Mouse (Mus musculus) induced T-regulatory cell, adult 2 months (primary cell): ENCODE measurements around the gene Camsap2.

ENCODE experiments used
- DNase-seq: peaks from one replicate; pipeline ENCODE4 v3.0.0-alpha.2; 2012; ENCODE audit warnings: low read depth

Camsap2 gene

DNA sequence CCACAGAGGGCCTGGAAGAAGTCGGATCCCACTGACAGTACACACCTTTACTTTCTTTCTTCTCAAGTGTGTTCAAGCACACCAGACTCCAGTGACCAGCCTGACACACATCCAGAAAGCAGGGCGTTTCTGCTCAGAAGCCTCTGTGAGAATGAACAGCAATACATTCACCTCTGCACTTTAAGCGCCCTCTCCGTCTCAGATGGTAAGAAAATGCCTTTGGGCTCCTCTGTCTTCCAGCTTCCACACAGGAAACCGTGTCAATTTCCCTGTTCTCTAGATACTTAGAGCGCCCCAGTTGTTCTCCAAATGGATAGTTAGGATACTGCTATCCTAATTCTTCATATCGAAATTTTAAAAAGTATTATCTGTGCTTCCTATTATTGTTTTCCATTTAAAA, 2.2 kb downstream of the Camsap2 start:
- no peak for DNase-seq

GRCm38 (mm10) chr1:136340541-136340940, 5.4 kb downstream of the Camsap2 start:
- peak; percentile 30 for DNase-seq

GRCm38 (mm10) chr1:136334743-136335142, 11.2 kb downstream of the Camsap2 start:
- no peak for DNase-seq

DNA sequence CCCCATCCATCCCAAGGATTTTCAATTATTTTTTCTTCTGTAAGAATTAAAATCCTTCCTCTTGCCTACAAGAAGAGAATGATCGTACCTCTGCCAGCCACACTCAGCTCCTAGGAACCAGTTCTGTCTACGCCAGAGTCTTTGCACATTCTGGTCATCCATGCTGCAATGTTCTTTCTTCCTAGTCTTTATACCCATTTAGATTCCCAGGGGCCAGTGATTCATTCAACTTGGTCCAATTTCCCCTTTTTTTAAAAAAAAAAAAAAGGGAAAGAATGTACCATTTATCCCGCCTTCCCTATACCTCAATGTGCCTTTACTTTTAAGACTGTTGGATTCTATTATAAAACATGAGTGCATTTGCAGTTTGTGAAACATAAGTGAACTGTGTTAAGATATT, 12.4 kb downstream of the Camsap2 start:
- DNase-seq: no peak

DNA sequence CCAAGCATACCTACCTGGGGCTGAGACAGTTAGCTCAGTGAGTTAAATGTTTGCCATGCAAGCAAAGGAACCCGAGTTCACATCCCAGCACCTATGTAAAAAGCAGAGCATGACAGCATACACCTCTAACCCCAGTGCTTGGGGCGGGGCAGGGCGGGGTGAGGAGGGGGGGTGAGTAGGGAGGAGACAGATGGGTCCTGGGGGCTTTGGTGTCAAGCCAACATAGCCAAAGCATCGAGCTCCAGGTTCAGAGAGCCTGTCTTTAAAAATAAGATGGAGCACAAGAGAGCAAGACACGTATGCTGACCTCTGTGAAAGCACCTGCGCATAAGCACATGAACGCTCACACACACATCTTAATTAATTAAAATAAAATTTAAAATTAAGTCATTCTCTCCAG, 12.8 kb downstream of the Camsap2 start:
- no peak for DNase-seq

- no peak for DNase-seq
Measured at GRCm38 (mm10) chr1:136331836-136332235, 14.1 kb downstream of the Camsap2 start.

DNA sequence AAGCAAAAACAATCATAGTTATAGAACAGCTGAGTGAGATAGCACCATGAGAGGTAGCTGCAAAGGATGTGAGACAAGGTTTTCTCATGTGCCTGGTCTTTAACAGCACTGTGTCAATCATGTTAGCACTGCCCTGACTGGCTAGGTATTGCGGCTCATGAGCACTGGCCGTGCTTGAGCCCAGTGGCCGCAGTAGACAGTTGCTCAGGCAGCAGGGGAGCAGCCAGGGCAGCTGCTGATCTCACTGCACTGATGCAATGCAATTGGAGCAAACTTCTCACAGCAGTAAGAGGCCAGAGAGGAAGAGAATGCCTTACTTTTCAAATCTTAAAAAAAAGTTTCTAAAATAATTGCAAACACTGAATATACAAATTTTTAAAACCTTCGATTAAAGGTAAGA, 16.5 kb downstream of the Camsap2 start:
- DNase-seq: no peak

GRCm38 (mm10) chr1:136328640-136329039, 17.3 kb downstream of the Camsap2 start:
- no peak for DNase-seq

GRCm38 (mm10) chr1:136327638-136328037, 18.3 kb downstream of the Camsap2 start:
- DNase-seq: no peak

DNA sequence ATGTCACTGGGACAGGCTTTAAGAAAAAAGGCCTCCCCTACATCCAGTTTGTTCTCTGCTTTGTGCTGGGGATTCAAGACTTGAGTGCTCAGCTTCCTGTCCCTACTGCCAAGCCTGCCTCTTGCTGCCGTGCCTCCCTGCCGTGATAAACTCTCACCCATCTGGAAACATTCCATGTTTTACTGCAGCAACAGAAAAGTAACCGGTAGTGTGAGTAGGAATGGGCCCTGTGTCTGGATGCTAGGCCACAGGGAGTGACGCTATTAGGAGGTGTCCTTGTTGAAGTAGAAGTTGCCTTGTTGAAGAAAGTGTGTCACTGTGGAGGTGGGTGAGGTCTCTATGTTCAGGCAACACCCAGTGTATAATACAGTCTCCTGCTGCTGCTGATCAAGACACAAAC, 20.0 kb downstream of the Camsap2 start:
- no peak for DNase-seq

GRCm38 (mm10) chr1:136322331-136322730, 23.6 kb downstream of the Camsap2 start:
- DNase-seq: no peak

DNA sequence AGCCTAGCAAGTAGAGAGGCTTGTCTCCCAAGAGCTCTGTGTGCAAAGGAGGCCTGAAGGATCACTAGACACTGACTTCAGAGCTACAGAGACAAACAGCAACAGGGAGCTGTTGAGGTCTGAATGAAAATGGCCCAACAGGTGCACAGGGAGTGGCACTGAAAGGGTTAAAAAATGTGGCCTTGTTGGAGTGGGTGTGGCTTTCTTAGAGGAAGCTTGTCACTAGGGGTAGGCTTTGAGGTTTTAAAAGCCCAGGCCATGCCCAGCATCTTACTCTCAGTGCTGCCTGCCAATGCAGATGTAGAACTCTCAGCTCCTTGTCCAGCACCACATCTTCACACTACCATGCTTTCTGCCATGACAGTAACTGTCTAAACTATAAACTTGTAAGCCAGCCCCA, 29.6 kb downstream of the Camsap2 start:
- DNase-seq: no peak

DNA sequence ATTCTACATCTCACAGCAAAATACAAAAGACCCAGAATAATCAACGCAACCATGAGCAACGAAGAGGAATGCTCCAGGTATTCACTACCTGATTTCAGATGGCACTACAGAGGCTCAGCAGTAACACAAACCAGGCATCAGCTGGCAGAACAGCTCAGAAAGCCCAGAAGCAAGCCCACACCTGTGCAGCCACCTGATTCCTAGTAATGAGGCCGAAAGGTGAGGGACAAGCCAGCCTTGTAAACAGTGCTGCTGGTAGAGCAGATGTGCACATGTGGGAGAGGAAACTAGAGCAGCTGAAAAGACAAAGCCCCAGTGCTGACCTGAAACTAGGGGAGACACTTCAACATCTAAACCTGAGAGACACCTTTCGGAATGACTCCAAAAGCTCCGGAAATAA, 36.7 kb downstream of the Camsap2 start:
- DNase-seq: no peak

DNA sequence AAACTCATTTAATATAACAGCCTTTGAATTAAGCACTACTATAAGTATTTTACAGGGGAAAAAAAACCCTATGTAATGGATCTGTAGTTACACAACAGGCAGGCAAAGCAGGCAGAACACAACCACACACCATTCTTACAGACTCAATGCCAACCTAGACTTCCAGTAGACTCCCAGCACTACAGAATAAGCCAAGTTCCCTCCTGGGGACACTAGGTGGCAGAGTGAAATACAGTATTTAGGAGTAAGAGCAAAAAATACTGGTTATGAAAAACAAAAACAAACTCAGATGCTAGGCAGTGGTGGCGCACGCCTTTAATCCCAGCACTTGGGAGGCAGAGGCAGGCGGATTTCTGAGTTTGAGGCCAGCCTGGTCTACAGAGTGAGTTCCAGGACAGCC, 39.5 kb downstream of the Camsap2 start:
- DNase-seq: peak; percentile 61

GRCm38 (mm10) chr1:136293961-136294360, 51.9 kb downstream of the Camsap2 start:
- no peak for DNase-seq

- peak; percentile 30 for DNase-seq
Measured at GRCm38 (mm10) chr1:136289803-136290202, 56.1 kb downstream of the Camsap2 start.

DNA sequence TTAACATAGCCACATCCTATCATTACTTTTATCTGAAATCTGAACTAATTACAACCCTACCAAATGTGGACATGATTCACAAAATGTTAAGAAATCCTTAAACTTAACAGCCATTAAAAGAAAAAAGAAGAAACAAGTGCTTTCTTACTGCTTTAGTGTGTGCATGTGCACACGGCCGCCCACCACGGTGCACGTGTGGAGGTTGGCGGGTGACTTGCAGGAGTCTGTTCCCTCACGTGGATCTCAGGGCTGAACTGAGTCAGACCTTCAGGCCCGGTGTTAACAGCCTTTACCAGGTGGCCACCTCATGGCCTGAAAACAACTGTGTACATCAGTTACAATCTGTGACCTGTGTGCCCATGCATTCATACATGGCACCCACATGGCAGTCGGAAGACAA, 68.5 kb downstream of the Camsap2 start:
- no peak for DNase-seq

GRCm38 (mm10) chr1:136268224-136268623, 77.7 kb downstream of the Camsap2 start:
- DNase-seq: no peak

GRCm38 (mm10) chr1:136266127-136266526, 79.8 kb downstream of the Camsap2 start:
- no peak for DNase-seq

- no peak for DNase-seq
Measured at GRCm38 (mm10) chr1:136263355-136263754, 82.5 kb downstream of the Camsap2 start.

- DNase-seq: no peak
Measured at GRCm38 (mm10) chr1:136260635-136261238, 85.2 kb downstream of the Camsap2 start, which contains the start of gene Gpr25. Gene Gpr25 (minus strand): TSS chr1:136260873.

GRCm38 (mm10) chr1:136259893-136260634, 85.8 kb downstream of the Camsap2 start:
- DNase-seq: peak; percentile 51

DNA sequence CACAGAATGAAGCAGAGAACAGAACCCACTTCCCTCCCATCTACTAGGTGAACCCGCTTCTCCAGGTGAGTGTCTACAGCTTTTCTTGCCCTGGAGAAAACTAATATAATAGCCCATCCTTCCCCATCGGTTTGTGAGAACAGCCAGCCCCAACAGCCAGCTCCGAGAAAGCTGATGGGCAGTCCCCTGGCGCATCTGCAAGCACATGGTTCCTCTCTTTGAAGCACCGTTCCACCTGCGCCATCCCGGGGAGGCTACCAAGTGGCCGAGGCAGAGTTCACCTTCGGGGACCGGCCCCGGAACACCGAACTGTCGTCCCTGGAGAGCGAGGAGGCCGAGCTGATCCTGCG, 86.4 kb downstream of the Camsap2 start:
- DNase-seq: peak; percentile 48

GRCm38 (mm10) chr1:136258495-136258894, 87.4 kb downstream of the Camsap2 start:
- DNase-seq: peak; percentile 34
